Mouse (Mus musculus) heart, adult 8-10 months (tissue): ENCODE measurements around the gene Mrpl14. TPM values are rescaled to one million over a fixed set of nuclear protein-coding genes. Genes with fewer than 3 reads are reported as not detected.

Experiments
- total RNA-seq, 4 experiments: library from RNA; stranded (reverse); gene quantifications; 2 replicates each; pipeline ENCODE4 v1.2.4; 2022

Gene Mrpl14
- total RNA-seq, 4 experiments from 2014 or later = 163 to 174 (median 168) TPM

Other genes starting within 250 kb of the Mrpl14 start
- gene Spats1, start 210.9 kb upstream of the Mrpl14 start, total RNA-seq = under 1 TPM in 3 of 4 experiments, not detected in 1; 0.28 to 0.47 (median 0.38) TPM
- 10 to 100 TPM; 18.7 to 21.1 (median 19.9) TPM for gene Aars2, start 179.5 kb upstream of the Mrpl14 start, total RNA-seq
- not detected for gene Tcte1, start 162.9 kb upstream of the Mrpl14 start, total RNA-seq
- gene Tmem151b, start 136.6 kb upstream of the Mrpl14 start, total RNA-seq = under 1 TPM in 1 of 4 experiments, not detected in 3; 0.09 TPM
- 1 to 10 TPM in 3 of 4 experiments, under 1 TPM in 1; 0.65 to 1.5 (median 1.3) TPM for gene Nfkbie, start 130.6 kb upstream of the Mrpl14 start, total RNA-seq
- gene Slc35b2, start 122.4 kb upstream of the Mrpl14 start, total RNA-seq = 10 to 100 TPM; 23.1 to 27.9 (median 25.3) TPM
- 1,000 to 10,000 TPM; 1,121 to 1,613 (median 1,357) TPM for gene Hsp90ab1, start 113.1 kb upstream of the Mrpl14 start, total RNA-seq
- 10 to 100 TPM; 58.9 to 70.8 (median 66.9) TPM for gene Slc29a1, start 86.7 kb upstream of the Mrpl14 start, total RNA-seq
- gene Mymx, start 84.2 kb upstream of the Mrpl14 start, total RNA-seq = not detected
- gene Capn11, start 27.0 kb upstream of the Mrpl14 start, total RNA-seq = under 1 TPM in 1 of 4 experiments, not detected in 3; 0.97 TPM
- gene Tmem63b, start 583 bp downstream of the Mrpl14 start, total RNA-seq = 10 to 100 TPM; 91.5 to 96.4 (median 93.2) TPM
- gene 1600014C23Rik, start 47.5 kb downstream of the Mrpl14 start, total RNA-seq = 1 to 10 TPM in 1 of 4 experiments, under 1 TPM in 3; 0.56 to 1.2 (median 0.94) TPM